In genomic region chr5:36735106-36735505, GRCm38 (mm10) we compare ENCODE assay signal across 11 mouse cellular contexts.
"Had no signal": no experiment of that assay in that cellular context is flagged by ENCODE, and none has a peak within 500 bp of the region (broad histone marks: within the 10 kb centered on the region; RNA-seq: fewer than 3 reads in every experiment).

No protein-coding gene starts in this region.

- H3K9me3 ChIP-seq: limb, embryonic 13.5 days; midbrain, embryonic 12.5 days; stomach, embryonic 15.5 days had no signal

- H3K4me1 ChIP-seq: limb, embryonic 13.5 days; midbrain, embryonic 12.5 days; stomach, embryonic 15.5 days had no signal

- H3K27ac ChIP-seq: kidney, postnatal 0 days; limb, embryonic 13.5 days; midbrain, embryonic 12.5 days; stomach, embryonic 15.5 days had no signal

- H3K4me3 ChIP-seq: limb, embryonic 13.5 days; midbrain, embryonic 12.5 days; stomach, embryonic 15.5 days had no signal

- H3K4me2 ChIP-seq: limb, embryonic 13.5 days; midbrain, embryonic 12.5 days; stomach, embryonic 15.5 days had no signal

- H3K27me3 ChIP-seq: limb, embryonic 13.5 days; stomach, embryonic 15.5 days had no signal

- H3K9ac ChIP-seq: limb, embryonic 13.5 days; midbrain, embryonic 12.5 days; stomach, embryonic 15.5 days had no signal

- DNase-seq: kidney, adult 11 months; kidney, adult 9 months; kidney, postnatal 36 days; left cerebral cortex, postnatal 4 days; lung, adult 18-20 months; lung, postnatal 36 days; right cerebral cortex, postnatal 14 days had no signal

- H3K36me3 ChIP-seq: limb, embryonic 13.5 days; midbrain, embryonic 12.5 days; stomach, embryonic 15.5 days had no signal
